Mouse (Mus musculus) liver, embryonic 14.5 days (tissue): ENCODE results near the gene Arl15. TPM values are rescaled to one million over a fixed set of nuclear protein-coding genes. Genes with fewer than 3 reads are reported as not detected.

Source experiments
- ATAC-seq: fragments of 200-750 bp; cut with Nextera tagmentation; 2 replicates; pipeline ENCODE4 v1.8.0; 2017; ENCODE audit warnings: moderate number of reproducible peaks, mild to moderate bottlenecking, moderate library complexity; ENCODE audit not compliant: insufficient read depth
- DNase-seq, 3 experiments: peaks; one replicate each; pipeline ENCODE4 v3.0.0-alpha.2; 2012 to 2013; ENCODE audit warnings: low read depth in 3 of 3, low spot score in 3 of 3
- H3K27ac ChIP-seq: fragments of 300-500 bp; sonication (generic); 2 replicates; pipeline ENCODE4 v1.5.1; 2014; ENCODE audit warnings: moderate library complexity, mild to moderate bottlenecking, control low read depth, inconsistent platforms
- H3K27me3 ChIP-seq: fragments of 300-500 bp; sonication (generic); 2 replicates; pipeline ENCODE4 v1.6.1; 2014; ENCODE audit warnings: mild to moderate bottlenecking, low read length, moderate library complexity; ENCODE audit not compliant: control insufficient read depth, insufficient read depth
- H3K36me3 ChIP-seq: fragments of 300-500 bp; sonication (generic); replicated peaks from 2 replicates; pipeline ENCODE4 v1.6.1; 2014; ENCODE audit warnings: low read depth; ENCODE audit not compliant: control insufficient read depth, insufficient read depth
- H3K4me1 ChIP-seq, 2 experiments: fragments of 200-500 bp in 1 of 2; fragments of 300-500 bp in 1 of 2; sonication (generic) in 1 of 2; replicated peaks; 2 replicates each; pipeline ENCODE4 v1.6.1; 2012 to 2014; ENCODE audit warnings: antibody characterized with exemption in 1 of 2, inconsistent platforms in 1 of 2, low read length in 1 of 2; ENCODE audit not compliant: control insufficient read depth in 2 of 2, insufficient read depth in 2 of 2
- H3K4me2 ChIP-seq: fragments of 300-500 bp; sonication (generic); 2 replicates; pipeline ENCODE4 v1.6.1; 2014; ENCODE audit warnings: low read depth, mild to moderate bottlenecking, control low read depth, moderate library complexity
- H3K4me3 ChIP-seq, 2 experiments: fragments of 200-500 bp in 1 of 2; fragments of 300-500 bp in 1 of 2; sonication (generic) in 1 of 2; 2 replicates each; pipeline ENCODE4 v1.5.1; 2012 to 2014; ENCODE audit warnings: low read depth in 2 of 2, low read length in 2 of 2, mild to moderate bottlenecking in 2 of 2, control low read depth in 1 of 2, inconsistent platforms in 1 of 2, moderate library complexity in 1 of 2; ENCODE audit not compliant: insufficient read depth in 1 of 2
- H3K9ac ChIP-seq: fragments of 300-500 bp; sonication (generic); replicated peaks from 2 replicates; pipeline ENCODE4 v1.6.1; 2014; ENCODE audit warnings: mild to moderate bottlenecking, control low read depth, moderate library complexity
- H3K9me3 ChIP-seq: fragments of 300-500 bp; sonication (generic); 2 replicates; pipeline ENCODE4 v1.6.1; 2016; ENCODE audit warnings: low read length, mixed read lengths; ENCODE audit not compliant: control insufficient read depth
- CTCF ChIP-seq: IDR thresholded peaks from 2 replicates; pipeline ENCODE4 v1.5.1; 2016; ENCODE audit warnings: antibody characterized with exemption, low read depth, control low read depth
- EP300 ChIP-seq: IDR thresholded peaks from 2 replicates; pipeline ENCODE4 v1.6.1; 2016; ENCODE audit warnings: antibody characterized with exemption, low read depth
- WGBS: fragments of 180-500 bp; shearing (Covaris S2); extraction: QIAGEN DNeasy Blood & Tissue Kit; methylation state at CpG from one replicate; pipeline ENCODE4 v1.1.7; 2014; ENCODE audit not compliant: insufficient replicate concordance; 5-methylcytosine and 5-hydroxymethylcytosine counted together
- polyA plus RNA-seq, 2 experiments: library from polyadenylated mRNA; depleted of rRNA in 1 of 2; stranded (reverse) in 1 of 2; unstranded in 1 of 2; fragments of >200 nt; fragmentation: Nextera tagmentation in 1 of 2; extraction: Ambion mirVana in 1 of 2; gene quantifications; 2 replicates each; pipeline versions ENCODE4 v1.2.1 to v1.2.3; 2012 to 2014

Gene Arl15
- polyA plus RNA-seq, 2 experiments, result 2.0 to 2.6 TPM

DNA sequence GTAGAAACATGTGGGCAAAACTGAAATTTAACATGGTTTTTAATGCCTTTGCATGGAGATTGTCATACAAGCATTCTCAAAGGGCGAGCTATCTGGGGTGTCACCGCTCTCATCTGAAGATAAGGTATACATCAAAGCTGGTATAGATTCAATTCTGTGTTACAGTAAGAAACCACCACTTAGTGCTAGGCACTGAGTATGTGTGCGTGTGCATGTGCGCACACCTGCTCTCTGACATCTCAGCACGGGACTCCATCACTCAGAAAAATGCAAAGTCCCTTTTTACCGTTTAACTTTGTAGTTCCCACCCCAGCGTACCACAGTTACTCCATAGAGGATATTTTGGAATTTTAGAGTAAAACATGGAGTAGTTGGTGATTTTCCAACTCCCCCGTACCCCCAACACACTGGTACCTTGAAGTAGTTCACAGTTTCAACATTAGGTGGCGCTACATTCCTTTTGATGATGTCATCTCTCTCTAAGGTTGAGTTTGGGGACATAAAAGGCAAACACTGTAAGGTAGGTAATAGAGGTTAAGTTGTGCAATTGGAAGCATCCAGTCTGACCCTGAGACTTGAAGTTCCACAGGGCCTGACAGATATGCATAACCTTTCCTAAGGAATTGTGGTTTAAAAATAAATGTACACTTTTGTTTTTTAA, 281.5 kb downstream of the Arl15 start:
- H3K9ac ChIP-seq, result no peak overlapping the region
- no peak overlapping the region for H3K27ac ChIP-seq
- H3K4me1 ChIP-seq, result no peaks in the 10 kb centered on the region
- H3K9me3 ChIP-seq, result no peaks in the 10 kb centered on the region
- no peaks in the 10 kb centered on the region for H3K27me3 ChIP-seq
- no peaks in the 10 kb centered on the region for H3K36me3 ChIP-seq
- no peak overlapping the region for H3K4me2 ChIP-seq
- DNase-seq (peak in 1 of 3 experiments; percentile 28), ATAC-seq (0 out of 2 replicates have a peak, but pooled peaks have one; percentile 33)
- TF ChIP-seq EP300 (no peak), CTCF (peak; percentile 65)
- WGBS, result 70% methylated on average over 9 of the region's 9 CpGs
- no peak overlapping the region for H3K4me3 ChIP-seq

DNA sequence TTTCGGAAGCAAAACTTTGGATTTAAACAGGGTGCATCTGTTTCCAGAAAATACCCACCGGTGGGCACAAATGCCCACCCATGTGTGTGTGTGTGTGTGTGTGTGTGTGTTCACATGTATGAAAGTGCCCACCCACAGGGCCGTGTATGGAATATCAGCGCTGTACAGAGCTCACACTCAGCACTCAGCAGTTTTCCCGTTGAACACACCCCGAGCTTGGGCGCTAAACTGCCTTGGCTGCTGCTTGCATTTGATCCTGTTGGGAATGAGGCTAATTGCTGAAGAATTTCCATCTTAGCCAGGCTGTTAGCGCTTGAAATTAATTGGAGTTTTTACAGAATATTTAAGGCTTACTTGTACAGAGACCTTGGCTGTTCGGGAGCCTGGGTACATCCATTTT, 282.9 kb downstream of the Arl15 start:
- no peak for TF ChIP-seq EP300
- Histone ChIP-seq H3K4me2 (no peak overlapping the region), H3K9ac (no peak overlapping the region), H3K36me3 (no peaks in the 10 kb centered on the region), H3K9me3 (no peaks in the 10 kb centered on the region), H3K4me1 (no peaks in the 10 kb centered on the region), H3K27me3 (no peaks in the 10 kb centered on the region), H3K27ac (no peak overlapping the region), H3K4me3 (no peak overlapping the region)
- WGBS, result 80% methylated on average over 9 of the region's 9 CpGs
- ATAC-seq (no peak), DNase-seq (no peak)

DNA sequence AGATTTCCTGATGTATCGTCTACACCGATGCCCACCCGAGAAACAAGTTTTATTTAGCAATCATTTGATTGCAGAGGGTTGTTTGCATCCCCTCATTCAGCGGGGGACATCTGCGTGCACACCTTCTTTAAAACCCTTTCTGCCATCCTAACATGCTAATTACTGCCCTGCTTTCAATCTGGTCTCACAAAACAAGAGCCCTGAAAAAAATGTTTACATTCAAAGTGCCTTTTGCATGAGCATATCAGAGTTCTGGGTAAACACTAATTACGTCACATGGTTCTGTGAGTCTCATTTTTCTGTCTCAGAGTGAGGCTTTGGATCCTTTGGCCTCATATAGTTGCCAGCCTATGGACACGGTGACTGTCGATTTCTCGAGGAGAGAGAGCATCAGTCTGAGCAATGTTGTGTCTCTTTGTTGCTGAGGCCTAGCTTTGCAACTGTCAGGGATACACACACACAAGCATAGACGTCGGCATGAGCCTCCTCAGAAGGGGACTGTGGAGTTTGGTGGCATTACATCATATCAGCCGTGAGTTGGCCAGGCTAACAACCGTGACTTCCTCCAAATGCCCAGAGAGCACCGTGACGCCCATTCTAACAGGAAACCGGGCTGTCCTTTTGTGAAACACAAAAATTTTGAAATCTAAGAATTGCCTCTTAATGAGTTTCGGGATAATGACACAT, 283.4 kb downstream of the Arl15 start:
- WGBS, result 60% methylated on average over 17 of the region's 17 CpGs
- H3K27me3 ChIP-seq, result no peaks in the 10 kb centered on the region
- no peak for TF ChIP-seq CTCF
- no peak for TF ChIP-seq EP300
- H3K4me3 ChIP-seq, result no peak overlapping the region
- H3K9me3 ChIP-seq, result no peaks in the 10 kb centered on the region
- no peaks in the 10 kb centered on the region for H3K4me1 ChIP-seq
- no peaks in the 10 kb centered on the region for H3K36me3 ChIP-seq
- ATAC-seq (no peak), DNase-seq (peak in 1 of 3 experiments; percentile 11)
- no peak overlapping the region for H3K27ac ChIP-seq
- no peak overlapping the region for H3K4me2 ChIP-seq
- no peak overlapping the region for H3K9ac ChIP-seq

DNA sequence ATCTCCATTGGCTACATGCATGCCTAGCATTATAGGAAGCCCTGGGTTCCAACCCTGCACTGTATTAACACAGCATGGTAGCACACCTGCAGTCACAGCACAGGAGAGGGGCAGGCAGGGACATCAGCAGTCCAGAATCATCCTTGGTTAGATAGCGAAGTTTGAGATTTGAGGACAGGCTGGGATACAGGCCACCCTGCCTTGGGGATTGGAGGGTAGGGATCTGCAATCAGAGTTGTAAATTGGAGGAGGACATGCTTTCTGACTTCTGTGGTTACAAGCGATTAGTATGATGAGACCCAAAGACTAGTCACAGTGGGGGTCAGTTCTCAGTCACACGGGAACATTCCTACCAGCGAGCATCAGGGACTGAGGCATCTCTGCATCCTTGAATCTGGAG, 284.5 kb downstream of the Arl15 start:
- DNase-seq (no peak), ATAC-seq (no peak)
- Histone ChIP-seq H3K36me3 (no peaks in the 10 kb centered on the region), H3K9me3 (no peaks in the 10 kb centered on the region), H3K4me1 (0 out of 4 replicates have a peak, but pooled peaks cover 0 to 2% of the 10 kb centered on the region in 2 experiments), H3K27ac (no peak overlapping the region), H3K4me2 (no peak overlapping the region), H3K4me3 (no peak overlapping the region), H3K27me3 (no peaks in the 10 kb centered on the region), H3K9ac (no peak overlapping the region)
- TF ChIP-seq CTCF, result no peak
- WGBS, result 74% methylated on average over 4 of the region's 4 CpGs

DNA sequence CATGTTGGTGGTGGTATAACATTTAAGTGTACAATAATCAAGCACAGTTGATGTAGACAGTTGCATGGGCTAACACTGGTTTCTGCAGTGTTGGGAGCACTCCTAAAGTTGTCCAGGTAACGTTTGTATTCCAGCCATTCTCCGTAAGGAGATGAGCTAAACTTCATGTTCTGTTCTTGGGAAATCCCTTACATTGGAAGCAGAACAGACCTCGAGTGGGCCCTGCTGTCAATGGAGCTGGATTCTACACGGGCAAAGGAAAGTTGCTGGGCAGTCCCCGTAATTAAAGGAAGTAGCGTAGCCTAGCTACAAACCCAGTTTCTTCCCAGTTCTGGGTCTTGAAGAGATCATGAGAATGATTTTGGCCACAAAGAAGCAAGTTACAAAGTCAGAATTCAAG, 285.4 kb downstream of the Arl15 start:
- 0 out of 4 replicates have a peak, but pooled peaks cover 0 to 2% of the 10 kb centered on the region in 2 experiments for H3K4me1 ChIP-seq
- no peak for DNase-seq
- no peak overlapping the region for H3K9ac ChIP-seq

More for the DNA sequence above, 285.4 kb downstream of the Arl15 start:
- TF ChIP-seq CTCF, result no peak
- ATAC-seq, result no peak
- H3K36me3 ChIP-seq, result no peaks in the 10 kb centered on the region
- no peak overlapping the region for H3K4me3 ChIP-seq
- no peaks in the 10 kb centered on the region for H3K9me3 ChIP-seq
- no peak overlapping the region for H3K27ac ChIP-seq
- no peaks in the 10 kb centered on the region for H3K27me3 ChIP-seq
- no peak overlapping the region for H3K4me2 ChIP-seq
- WGBS, result 62% methylated on average over 6 of the region's 6 CpGs
